In the genomic region with DNA sequence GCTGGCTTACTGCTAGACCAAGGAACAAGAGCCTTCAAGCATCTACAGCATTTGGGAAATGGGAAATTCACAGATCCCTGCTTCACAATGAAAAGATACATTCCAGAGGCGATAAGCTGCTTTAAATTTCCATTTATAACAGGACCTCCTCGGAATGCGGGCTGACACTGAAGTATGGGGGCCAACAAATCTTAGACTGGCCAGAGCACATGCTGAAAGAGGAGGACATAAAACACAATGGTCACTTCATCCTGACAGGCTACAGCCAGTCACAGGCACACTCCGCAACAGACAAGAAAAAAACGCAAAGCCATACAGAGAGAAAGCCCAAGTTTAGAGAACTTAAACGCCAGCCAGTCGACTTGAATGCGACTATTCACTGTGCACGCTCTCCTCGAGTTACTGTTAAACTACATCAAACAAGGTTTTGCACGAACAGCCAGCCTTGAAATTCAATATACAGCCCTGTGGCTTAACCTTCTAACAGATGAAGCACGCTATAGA, we compare ENCODE assay signal across 10 mouse cellular contexts.
DNase-seq lines count a peak whose midpoint lies in the region; ATAC-seq and TF ChIP-seq lines count a peak whose summit lies in the region.
"Had no signal": no experiment of that assay in that cellular context is flagged by ENCODE, and none has a peak within 500 bp of the region (broad histone marks: within the 10 kb centered on the region; RNA-seq: fewer than 3 reads in every experiment).

No protein-coding gene starts in this region.

- H3K27me3 ChIP-seq in heart, embryonic 14.5 days (ENCODE audit: control insufficient read depth, insufficient read depth, low read length): no peaks in the 10 kb centered on the region
- H3K27me3 ChIP-seq in neural tube, embryonic 15.5 days (replicated peaks): no peaks in the 10 kb centered on the region
- H3K27me3 ChIP-seq in intestine, embryonic 16.5 days (replicated peaks; ENCODE audit: control insufficient read depth, insufficient read depth, low read length): no peaks in the 10 kb centered on the region

- no peak overlapping the region for H3K4me3 ChIP-seq in heart, embryonic 14.5 days (ENCODE audit: control insufficient read depth in 1 of 2, insufficient read depth in 1 of 2, low read depth in 1 of 2, low read length in 2 of 2)
- H3K4me3 ChIP-seq in neural tube, embryonic 15.5 days (replicated peaks): no peak overlapping the region
- H3K4me3 ChIP-seq in intestine, embryonic 16.5 days (ENCODE audit: low read length): no peak overlapping the region
- H3K4me3 ChIP-seq in olfactory bulb, adult 2 months (ENCODE audit: insufficient read depth, low read depth, low read length): no peak overlapping the region

- ATAC-seq in heart, embryonic 14.5 days (ENCODE audit: insufficient number of reproducible peaks, insufficient read depth, low FRiP score, low read depth): no peak
- ATAC-seq in neural tube, embryonic 15.5 days (ENCODE audit: low FRiP score): no peak
- no peak for ATAC-seq in intestine, embryonic 16.5 days
- ATAC-seq: inflammation-experienced regulatory T-cells, adult 6 months had no signal

- no peak for TF ChIP-seq POLR2A in olfactory bulb, adult 2 months (IDR thresholded peaks at IDR 0.05; ENCODE audit: insufficient read depth, low read depth, low read length)

- H3K4me2 ChIP-seq in heart, embryonic 14.5 days (ENCODE audit: low read length): peak overlapping the region; percentile 31
- no peak overlapping the region for H3K4me2 ChIP-seq in neural tube, embryonic 15.5 days
- no peak overlapping the region for H3K4me2 ChIP-seq in intestine, embryonic 16.5 days (ENCODE audit: low read depth, low read length)

- no peak for TF ChIP-seq CTCF in olfactory bulb, adult 2 months (IDR thresholded peaks at IDR 0.05; ENCODE audit: insufficient read depth, low read depth, low read length)

- peak overlapping the region; percentile 32 for H3K9ac ChIP-seq in heart, embryonic 14.5 days (ENCODE audit: low read length)
- H3K9ac ChIP-seq in neural tube, embryonic 15.5 days (replicated peaks): no peak overlapping the region
- no peak overlapping the region for H3K9ac ChIP-seq in intestine, embryonic 16.5 days (ENCODE audit: low read depth, low read length)

- H3K9me3 ChIP-seq in heart, embryonic 14.5 days (ENCODE audit: control insufficient read depth, low read length): no peaks in the 10 kb centered on the region
- no peaks in the 10 kb centered on the region for H3K9me3 ChIP-seq in neural tube, embryonic 15.5 days (replicated peaks)
- H3K9me3 ChIP-seq in intestine, embryonic 16.5 days (ENCODE audit: control insufficient read depth, low read length): no peaks in the 10 kb centered on the region

- H3K27ac ChIP-seq in heart, embryonic 14.5 days (replicated peaks in 1 of 2; ENCODE audit: control insufficient read depth in 1 of 2, insufficient read depth in 1 of 2, low read depth in 2 of 2, low read length in 2 of 2): peak overlapping the region; percentile 77 to 79
- H3K27ac ChIP-seq in neural tube, embryonic 15.5 days (replicated peaks): no peak overlapping the region
- 0 out of 2 replicates have a peak overlapping the region, but pooled peaks have one; percentile 3 for H3K27ac ChIP-seq in intestine, embryonic 16.5 days (ENCODE audit: low read length)
- peak overlapping the region; percentile 19; the same call in 1 of the 2 replicates for H3K27ac ChIP-seq in olfactory bulb, adult 2 months (ENCODE audit: insufficient read depth, low read depth, low read length)

- H3K36me3 ChIP-seq in heart, embryonic 14.5 days (ENCODE audit: control insufficient read depth, insufficient read depth, low read length): peaks cover 5% of the 10 kb centered on the region; the same call in 1 of the 2 replicates
- no peaks in the 10 kb centered on the region for H3K36me3 ChIP-seq in neural tube, embryonic 15.5 days
- H3K36me3 ChIP-seq in intestine, embryonic 16.5 days (ENCODE audit: control insufficient read depth, insufficient read depth, low read length): no peaks in the 10 kb centered on the region

- peaks cover 40 to 62% of the 10 kb centered on the region in 2 experiments for H3K4me1 ChIP-seq in heart, embryonic 14.5 days (ENCODE audit: control insufficient read depth in 2 of 2, insufficient read depth in 2 of 2, low read length in 2 of 2)
- peaks cover 49% of the 10 kb centered on the region for H3K4me1 ChIP-seq in neural tube, embryonic 15.5 days
- peaks cover 35% of the 10 kb centered on the region for H3K4me1 ChIP-seq in intestine, embryonic 16.5 days (ENCODE audit: control insufficient read depth, insufficient read depth, low read length)
- peaks cover 33% of the 10 kb centered on the region for H3K4me1 ChIP-seq in olfactory bulb, adult 2 months (ENCODE audit: control insufficient read depth, insufficient read depth, low read length)

- no peak for DNase-seq in heart, postnatal 4 days
- DNase-seq in neural tube, embryonic 10.5 days (ENCODE audit: extremely low spot score, low spot score): peak; percentile 42
- no peak for DNase-seq in right cerebral cortex, adult 18-20 months
- no peak for DNase-seq in thymus, postnatal 14 days
- DNase-seq: thymus, postnatal 36 days had no signal

- WGBS in heart, embryonic 14.5 days: 25% methylated on average over 12 of the region's 12 CpGs
- 20% methylated on average over 12 of the region's 12 CpGs for WGBS in neural tube, embryonic 15.5 days
- 42% methylated on average over 12 of the region's 12 CpGs for WGBS in intestine, embryonic 16.5 days
- WGBS in olfactory bulb, adult 2 months: 57% methylated on average over 12 of the region's 12 CpGs
